Mouse (Mus musculus) stomach, postnatal 0 days (tissue): ENCODE data around the gene Tyrp1.

Experiments used
- CTCF ChIP-seq: IDR thresholded peaks from 2 replicates; pipeline ENCODE4 v1.5.1; 2016; ENCODE audit warnings: antibody characterized with exemption, low read depth, mild to moderate bottlenecking, moderate library complexity
- EP300 ChIP-seq: optimal IDR thresholded peaks from 2 replicates; pipeline ENCODE3; 2016; ENCODE audit warnings: antibody characterized with exemption

DNA sequence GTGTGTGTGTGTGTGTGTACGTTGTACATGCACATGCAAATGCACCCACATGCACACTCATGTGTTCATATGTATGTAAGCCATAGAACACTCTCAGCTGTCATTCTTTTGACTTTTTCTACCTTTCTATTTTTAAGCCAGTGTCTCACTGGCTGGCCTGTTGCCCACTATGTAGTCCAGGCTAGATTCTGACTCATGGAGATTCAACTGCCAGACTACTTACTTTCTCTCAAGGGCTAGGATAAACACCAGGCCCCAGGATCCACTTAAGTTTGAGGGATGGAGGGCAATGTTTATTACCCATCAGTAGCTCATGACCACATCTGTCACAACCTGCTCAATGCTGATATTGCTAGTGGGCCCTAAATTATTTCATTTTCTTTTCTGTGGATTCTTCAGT, 8.1 kb downstream of the Tyrp1 start:
- TF ChIP-seq CTCF (no peak), EP300 (no peak)
